Mouse (Mus musculus) liver, embryonic 14 days (tissue): ENCODE data around the gene Prex1. TPM values are rescaled to one million over a fixed set of nuclear protein-coding genes. Genes with fewer than 3 reads are reported as not detected.

ENCODE experiments used
- polyA plus RNA-seq: library from polyadenylated mRNA; depleted of rRNA; stranded (reverse); fragments of >200 nt; gene quantifications from 2 replicates; pipeline ENCODE4 v1.2.3, GENCODE M21; 2012; rRNA removed

Prex1 gene
- 8.6 and 10.4 TPM in 2 replicates for polyA plus RNA-seq

GRCm38 (mm10) chr2:166713690-166714426 is at the start of gene Prex1:
Prex1 (minus strand) TSS chr2:166713832.

Other genes starting within 250 kb of the Prex1 start
- gene Trp53rkb, start 78.7 kb upstream of the Prex1 start, polyA plus RNA-seq = 2.6 and 2.8 TPM in 2 replicates
- gene Arfgef2, start 91.8 kb upstream of the Prex1 start, polyA plus RNA-seq = 4.8 and 6.1 TPM in 2 replicates
- 33.9 and 41.5 TPM in 2 replicates for gene Cse1l, start 192.2 kb upstream of the Prex1 start, polyA plus RNA-seq